Mouse (Mus musculus) kidney, postnatal 0 days (tissue): ENCODE measurements at regions not wholly inside any gene's neighbourhood (a gene's known extent, or its start where the extent isn't known, plus 50 kb on each side); places are given as distances from the start of the nearest gene placed in this dataset.

Experiments used
- ATAC-seq: fragments of 200-750 bp; cut with Nextera tagmentation; replicated peaks from 2 replicates; pipeline ENCODE4 v1.8.0; 2017; ENCODE audit warnings: low read depth, moderate number of reproducible peaks, moderate TSS enrichment, moderate library complexity; ENCODE audit not compliant: low FRiP score
- DNase-seq: peaks from one replicate; pipeline ENCODE4 v3.0.0-alpha.2; 2016; ENCODE audit warnings: low spot score
- H3K27ac ChIP-seq: fragments of 300-500 bp; sonication (generic); 2 replicates; pipeline ENCODE4 v1.5.1; 2014; ENCODE audit warnings: mild to moderate bottlenecking
- H3K27me3 ChIP-seq: fragments of 300-500 bp; sonication (generic); 2 replicates; pipeline ENCODE4 v1.6.1; 2014; ENCODE audit warnings: low read length, mixed read lengths; ENCODE audit not compliant: insufficient read depth
- H3K36me3 ChIP-seq: fragments of 300-500 bp; sonication (generic); 2 replicates; pipeline ENCODE4 v1.6.1; 2014; ENCODE audit warnings: low read length, mixed read lengths; ENCODE audit not compliant: insufficient read depth
- H3K4me1 ChIP-seq: fragments of 300-500 bp; sonication (generic); replicated peaks from 2 replicates; pipeline ENCODE4 v1.6.1; 2014; ENCODE audit warnings: antibody characterized with exemption, low read length, mixed read lengths; ENCODE audit not compliant: insufficient read depth
- H3K4me2 ChIP-seq: fragments of 300-500 bp; sonication (generic); 2 replicates; pipeline ENCODE4 v1.6.1; 2014; ENCODE audit warnings: mild to moderate bottlenecking, low read length, moderate library complexity, mixed read lengths
- H3K4me3 ChIP-seq: fragments of 300-500 bp; sonication (generic); replicated peaks from 2 replicates; pipeline ENCODE4 v1.5.1; 2014; ENCODE audit warnings: low read depth, low read length
- H3K9ac ChIP-seq: fragments of 300-500 bp; sonication (generic); 2 replicates; pipeline ENCODE4 v1.6.1; 2014; ENCODE audit warnings: low read depth, low read length
- H3K9me3 ChIP-seq: fragments of 300-500 bp; sonication (generic); replicated peaks from 2 replicates; pipeline ENCODE4 v1.6.1; 2016; ENCODE audit warnings: low read length, inconsistent platforms, mixed read lengths
- CTCF ChIP-seq: IDR thresholded peaks from 2 replicates; pipeline ENCODE4 v1.5.1; 2016; ENCODE audit warnings: antibody characterized with exemption, low read depth, mild to moderate bottlenecking, moderate library complexity
- WGBS: fragments of 180-500 bp; shearing (Covaris S2); extraction: QIAGEN DNeasy Blood & Tissue Kit; methylation state at CpG from one replicate; pipeline ENCODE4 v1.1.7; 2014; 5-methylcytosine and 5-hydroxymethylcytosine counted together

DNA sequence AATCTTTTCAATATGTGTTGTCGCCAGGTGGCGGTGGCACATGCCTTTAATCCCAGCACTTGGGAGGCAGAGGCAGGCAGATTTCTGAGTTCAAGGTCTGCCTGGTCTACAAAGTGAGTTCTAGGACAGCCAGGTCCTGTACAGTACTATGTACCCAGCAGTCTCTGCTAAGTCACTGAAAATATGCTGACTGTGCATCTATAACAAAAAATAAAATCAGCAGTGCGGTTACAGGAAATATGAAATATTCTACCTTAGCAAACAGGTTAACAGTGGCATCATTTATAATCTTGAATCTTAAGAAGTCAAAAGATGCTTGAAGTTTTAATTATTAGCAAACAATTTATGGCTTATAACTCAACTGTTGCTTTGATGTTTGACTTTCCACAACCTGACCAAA, 265.5 kb downstream of the Epha7 start:
- ATAC-seq (no peak), DNase-seq (no peak)
- H3K36me3 ChIP-seq = no peaks in the 10 kb centered on the region
- H3K27ac ChIP-seq = no peak overlapping the region
- no peak overlapping the region for H3K4me3 ChIP-seq
- WGBS = 97% methylated on average over 3 of the region's 3 CpGs
- H3K4me1 ChIP-seq = no peaks in the 10 kb centered on the region
- H3K9ac ChIP-seq = no peak overlapping the region
- no peaks in the 10 kb centered on the region for H3K27me3 ChIP-seq
- no peaks in the 10 kb centered on the region for H3K9me3 ChIP-seq
- no peak for TF ChIP-seq CTCF
- no peak overlapping the region for H3K4me2 ChIP-seq

DNA sequence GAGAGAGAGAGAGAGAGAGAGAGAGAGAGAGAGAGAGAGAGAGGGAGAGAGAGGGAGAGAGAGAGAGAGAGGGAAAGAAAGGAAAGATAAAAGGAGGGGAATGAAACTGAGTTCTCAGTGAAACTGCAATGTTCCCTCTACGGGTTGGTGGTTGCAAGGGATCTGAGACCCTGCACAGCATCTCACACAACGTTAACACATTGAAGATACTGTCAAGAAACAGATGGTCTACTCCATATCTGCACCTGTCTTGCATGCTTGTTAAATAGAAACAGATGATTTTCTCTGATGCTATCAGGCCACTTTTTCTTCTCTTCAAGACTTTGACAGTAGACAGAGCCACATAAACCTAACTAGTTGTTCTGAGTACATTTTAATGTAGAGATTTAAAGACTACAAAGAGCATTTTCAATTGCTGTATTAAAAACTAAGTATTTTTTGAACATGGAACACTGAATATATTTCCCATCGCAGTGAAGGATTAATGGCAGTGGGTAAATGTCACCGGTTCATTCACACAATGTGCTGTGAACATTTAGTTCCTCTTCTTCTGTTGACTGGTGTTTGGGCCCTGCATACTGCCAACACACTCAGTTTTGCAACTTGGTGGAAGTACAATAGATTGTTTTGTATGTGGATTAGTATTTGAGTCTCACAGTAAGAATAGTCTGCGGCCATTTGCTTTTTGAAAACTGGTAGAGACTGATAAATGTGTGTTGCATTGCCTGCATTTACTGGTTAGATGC, 270.8 kb downstream of the Epha7 start:
- Histone ChIP-seq H3K9ac (no peak overlapping the region), H3K9me3 (no peaks in the 10 kb centered on the region), H3K4me1 (no peaks in the 10 kb centered on the region), H3K36me3 (no peaks in the 10 kb centered on the region), H3K4me3 (no peak overlapping the region), H3K27ac (no peak overlapping the region), H3K27me3 (no peaks in the 10 kb centered on the region), H3K4me2 (no peak overlapping the region)
- no peak for TF ChIP-seq CTCF
- WGBS = 79% methylated on average over 5 of the region's 5 CpGs
- DNase-seq (no peak), ATAC-seq (no peak)

DNA sequence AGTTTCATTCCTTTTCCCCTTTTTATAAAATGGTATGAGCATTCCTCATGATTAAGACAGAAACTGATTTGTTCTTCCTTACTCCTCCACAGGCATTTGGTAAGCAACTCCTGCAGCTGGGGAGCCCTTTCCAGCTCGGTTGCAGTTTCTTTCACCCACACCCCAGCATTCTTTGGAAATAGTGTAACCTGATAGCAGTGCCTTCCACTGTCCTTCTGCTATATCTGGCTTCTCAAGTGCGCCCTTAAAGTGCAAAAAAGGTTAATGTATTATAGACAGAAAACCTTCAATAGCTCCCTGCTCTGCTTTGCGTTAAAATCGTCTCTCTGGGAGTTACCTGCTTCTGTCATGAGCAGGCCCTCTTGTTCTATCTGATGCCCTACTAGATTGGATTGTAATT, 278.0 kb downstream of the Epha7 start:
- Histone ChIP-seq H3K36me3 (no peaks in the 10 kb centered on the region), H3K4me1 (no peaks in the 10 kb centered on the region), H3K27ac (no peak overlapping the region), H3K27me3 (no peaks in the 10 kb centered on the region), H3K9ac (no peak overlapping the region), H3K4me2 (no peak overlapping the region), H3K9me3 (no peaks in the 10 kb centered on the region), H3K4me3 (no peak overlapping the region)
- no peak for TF ChIP-seq CTCF
- ATAC-seq = no peak
- WGBS = 14% methylated on average over 4 of the region's 4 CpGs
- peak; percentile 17 for DNase-seq

DNA sequence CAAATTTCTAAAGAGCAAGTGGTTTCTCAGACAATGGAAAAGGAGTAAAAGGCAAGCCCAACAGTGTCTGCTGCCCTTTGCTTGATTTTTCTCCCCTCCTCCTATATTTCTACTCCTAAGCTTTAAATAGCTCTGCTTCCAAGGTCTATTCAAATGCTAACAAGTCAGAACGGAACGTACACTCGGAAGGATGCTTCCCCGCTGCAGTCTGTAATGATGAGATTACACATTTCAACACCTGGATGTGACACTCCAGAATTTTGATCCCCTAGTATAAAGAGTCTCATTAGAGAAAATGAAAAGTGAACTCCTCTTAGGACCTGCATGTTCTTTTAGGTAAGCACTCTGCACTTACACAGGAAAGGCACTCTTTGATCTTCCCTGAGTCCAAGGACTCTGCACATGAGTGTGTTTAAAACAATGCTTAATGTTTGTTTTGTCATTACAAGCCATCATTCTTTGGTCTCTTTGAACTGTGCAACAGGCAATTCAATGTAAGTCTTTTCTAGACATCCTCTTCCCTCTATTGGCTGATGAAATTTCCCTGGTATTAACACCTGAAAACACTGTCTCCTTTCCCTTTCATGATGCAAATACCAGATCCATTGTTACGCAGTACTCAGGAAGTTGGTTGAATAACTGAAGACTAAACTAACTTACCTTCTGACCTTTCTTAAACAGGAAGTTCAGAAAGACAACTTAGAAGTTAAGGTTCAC, 278.7 kb downstream of the Epha7 start:
- Histone ChIP-seq H3K9ac (no peak overlapping the region), H3K9me3 (no peaks in the 10 kb centered on the region), H3K4me3 (no peak overlapping the region), H3K36me3 (no peaks in the 10 kb centered on the region), H3K27me3 (no peaks in the 10 kb centered on the region), H3K27ac (no peak overlapping the region), H3K4me2 (no peak overlapping the region), H3K4me1 (no peaks in the 10 kb centered on the region)
- WGBS = 67% methylated on average over 5 of the region's 5 CpGs
- DNase-seq = no peak
- no peak for TF ChIP-seq CTCF
- no peak for ATAC-seq

DNA sequence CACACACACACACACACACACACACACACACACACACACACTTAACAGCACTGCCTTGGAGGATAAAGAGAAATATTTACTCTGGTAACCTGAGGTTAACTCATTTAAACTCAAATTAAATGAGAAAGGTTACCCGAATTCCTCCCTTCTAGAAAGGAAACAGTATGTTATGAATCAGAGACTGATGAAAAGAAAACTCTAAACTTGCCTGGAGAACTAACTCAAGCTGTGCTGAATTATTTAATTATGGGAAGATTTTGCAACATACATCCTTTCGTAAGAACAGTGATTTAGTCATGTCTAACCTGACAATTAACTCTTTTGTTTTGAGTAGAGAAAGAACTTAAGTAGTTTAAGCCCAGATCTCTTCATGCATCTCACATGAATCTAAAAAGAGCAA, 289.4 kb downstream of the Epha7 start:
- TF ChIP-seq CTCF = no peak
- no peaks in the 10 kb centered on the region for H3K27me3 ChIP-seq
- ATAC-seq (no peak), DNase-seq (no peak)
- no peaks in the 10 kb centered on the region for H3K36me3 ChIP-seq
- no peaks in the 10 kb centered on the region for H3K9me3 ChIP-seq
- WGBS = 58% methylated on average over 2 of the region's 2 CpGs
- H3K4me1 ChIP-seq = no peaks in the 10 kb centered on the region
- no peak overlapping the region for H3K4me3 ChIP-seq
- no peak overlapping the region for H3K9ac ChIP-seq
- H3K27ac ChIP-seq = no peak overlapping the region
- no peak overlapping the region for H3K4me2 ChIP-seq

DNA sequence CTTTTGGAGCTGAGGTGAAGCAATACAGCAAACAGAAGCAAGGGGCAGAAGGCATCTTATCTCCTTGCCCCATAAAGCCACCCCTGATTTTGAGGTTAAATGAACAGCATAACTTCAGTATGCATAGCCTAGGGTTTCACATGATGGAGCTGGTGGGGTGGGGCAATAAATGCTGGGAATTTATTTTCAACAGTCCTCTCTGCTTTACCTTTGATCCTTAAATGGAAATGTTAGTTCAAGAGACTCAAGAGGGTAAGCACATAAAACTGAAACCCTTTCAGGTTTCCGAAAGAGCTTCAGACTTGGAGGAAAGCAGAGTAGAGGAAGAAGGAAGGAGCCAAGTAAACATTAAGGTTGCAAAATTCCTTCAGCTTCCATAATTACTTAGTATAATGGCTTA, 290.5 kb downstream of the Epha7 start:
- Histone ChIP-seq H3K4me3 (no peak overlapping the region), H3K9me3 (no peaks in the 10 kb centered on the region), H3K27ac (no peak overlapping the region), H3K4me2 (no peak overlapping the region), H3K4me1 (no peaks in the 10 kb centered on the region), H3K9ac (no peak overlapping the region), H3K36me3 (no peaks in the 10 kb centered on the region), H3K27me3 (no peaks in the 10 kb centered on the region)
- no peak for ATAC-seq
- WGBS = 29% methylated on average over 1 of the region's 1 CpGs
- no peak for TF ChIP-seq CTCF
- DNase-seq = no peak
